Mouse (Mus musculus) MEL (cell line): ENCODE results near the gene Pfkm. TPM values are rescaled to one million over a fixed set of nuclear protein-coding genes. Genes with fewer than 3 reads are reported as not detected.
A peak's percentile ranks its signal among the peaks of the same experiment; 100 is the strongest.

Source experiments
- DNase-seq: peaks from one replicate; pipeline ENCODE4 v3.0.0; 2011; ENCODE audit warnings: low read depth, low spot score
- H3K27ac ChIP-seq: 2 replicates; pipeline ENCODE4 v1.5.1; 2012; ENCODE audit warnings: low read depth, mild to moderate bottlenecking, control low read depth, low read length, moderate library complexity; ENCODE audit not compliant: control insufficient read depth
- H3K27me3 ChIP-seq, 2 experiments: fragments of 150-350 bp in 1 of 2; sonication (generic) in 1 of 2; 2 replicates each; pipeline ENCODE4 v1.6.1; 2012; ENCODE audit warnings: low read length in 2 of 2, mild to moderate bottlenecking in 2 of 2, improper control_type of control experiment in 1 of 2, moderate library complexity in 1 of 2; ENCODE audit not compliant: insufficient read depth in 2 of 2, control insufficient read depth in 1 of 2
- H3K36me3 ChIP-seq, 2 experiments: 2 replicates each; pipeline ENCODE4 v1.6.1; 2012 to 2014; ENCODE audit warnings: low read length in 2 of 2, improper control_type of control experiment in 1 of 2, inconsistent platforms in 1 of 2, mild to moderate bottlenecking in 1 of 2; ENCODE audit not compliant: insufficient read depth in 2 of 2, control insufficient read depth in 1 of 2
- H3K4me1 ChIP-seq, 2 experiments: fragments of 150-350 bp in 1 of 2; sonication (generic) in 1 of 2; 2 replicates each; pipeline ENCODE4 v1.6.1; 2012; ENCODE audit warnings: low read length in 2 of 2, improper control_type of control experiment in 1 of 2, mild to moderate bottlenecking in 1 of 2; ENCODE audit not compliant: insufficient read depth in 2 of 2, control insufficient read depth in 1 of 2
- H3K4me3 ChIP-seq, 2 experiments: fragments of 150-350 bp in 1 of 2; sonication (generic) in 1 of 2; 2 replicates each; pipeline ENCODE4 v1.5.1; 2012; ENCODE audit warnings: low read depth in 2 of 2, low read length in 2 of 2, mild to moderate bottlenecking in 2 of 2, moderate library complexity in 2 of 2, control low read depth in 1 of 2, improper control_type of control experiment in 1 of 2; ENCODE audit not compliant: control insufficient read depth in 1 of 2, insufficient read depth in 1 of 2
- H3K79me2 ChIP-seq: 2 replicates; pipeline ENCODE4 v1.6.1; 2012; ENCODE audit warnings: mild to moderate bottlenecking, low read length, moderate library complexity; ENCODE audit not compliant: control insufficient read depth, poor library complexity, insufficient read depth
- H3K9ac ChIP-seq: 2 replicates; pipeline ENCODE4 v1.6.1; 2012; ENCODE audit warnings: low read depth, mild to moderate bottlenecking, control low read depth, low read length, moderate library complexity; ENCODE audit not compliant: control insufficient read depth, poor library complexity, severe bottlenecking
- H3K9me3 ChIP-seq: fragments of 150-350 bp; sonication (generic); replicated peaks from 2 replicates; pipeline ENCODE4 v1.6.1; 2012; ENCODE audit warnings: mild to moderate bottlenecking, low read length, improper control_type of control experiment, moderate library complexity; ENCODE audit not compliant: insufficient read depth
- CHD1 ChIP-seq: IDR thresholded peaks from 2 replicates; pipeline ENCODE4 v1.6.1; 2012; ENCODE audit warnings: low read depth, mild to moderate bottlenecking, inconsistent platforms, low read length, improper control_type of control experiment
- CHD2 ChIP-seq: IDR thresholded peaks from 2 replicates; pipeline ENCODE4 v1.6.1; 2011; ENCODE audit warnings: low read length, improper control_type of control experiment
- CTCF ChIP-seq, 3 experiments: IDR thresholded peaks in 2 of 3; conservative IDR thresholded peaks in 1 of 3; 2 replicates each; pipeline ENCODE4 v1.5.1; 2011 to 2012; ENCODE audit warnings: low read length in 3 of 3, low read depth in 2 of 3, mild to moderate bottlenecking in 2 of 3, improper control_type of control experiment in 1 of 3, inconsistent platforms in 1 of 3, mixed read lengths in 1 of 3, moderate library complexity in 1 of 3; ENCODE audit not compliant: control insufficient read depth in 1 of 3, insufficient read depth in 1 of 3, poor library complexity in 1 of 3, severe bottlenecking in 1 of 3
- ELF1 ChIP-seq: IDR thresholded peaks from 2 replicates; pipeline ENCODE4 v1.6.1; 2014; ENCODE audit warnings: low read depth, mild to moderate bottlenecking, inconsistent platforms, low read length, improper control_type of control experiment, moderate library complexity
- EP300 ChIP-seq, 2 experiments: IDR thresholded peaks; 2 replicates each; pipeline ENCODE4 v1.6.1; 2011; ENCODE audit warnings: improper control_type of control experiment in 2 of 2, low read length in 2 of 2, low read depth in 1 of 2, mild to moderate bottlenecking in 1 of 2
- GABPA ChIP-seq: IDR thresholded peaks from 2 replicates; pipeline ENCODE4 v1.6.1; 2012; ENCODE audit warnings: low read depth, mild to moderate bottlenecking, inconsistent platforms, low read length, improper control_type of control experiment, moderate library complexity
- GATA1 ChIP-seq: IDR thresholded peaks from 2 replicates; pipeline ENCODE4 v1.6.1; 2011; ENCODE audit warnings: low read depth, low read length, improper control_type of control experiment
- HCFC1 ChIP-seq: IDR thresholded peaks from 2 replicates; pipeline ENCODE4 v1.6.1; 2012; ENCODE audit warnings: low read depth, mild to moderate bottlenecking, inconsistent platforms, low read length, improper control_type of control experiment, moderate library complexity
- MAX ChIP-seq: IDR thresholded peaks from 2 replicates; pipeline ENCODE4 v1.6.1; 2011; ENCODE audit warnings: low read length, improper control_type of control experiment
- MAZ ChIP-seq: IDR thresholded peaks from 2 replicates; pipeline ENCODE4 v1.6.1; 2012; ENCODE audit warnings: low read depth, mild to moderate bottlenecking, inconsistent platforms, low read length, improper control_type of control experiment
- MXI1 ChIP-seq: IDR thresholded peaks from 2 replicates; pipeline ENCODE4 v1.6.1; 2011; ENCODE audit warnings: mild to moderate bottlenecking, low read depth, low read length, improper control_type of control experiment
- MYB ChIP-seq: IDR thresholded peaks from 2 replicates; pipeline ENCODE4 v1.6.1; 2011; ENCODE audit warnings: mild to moderate bottlenecking, low read depth, low read length, improper control_type of control experiment
- POLR2A ChIP-seq, 2 experiments: IDR thresholded peaks; 2 replicates each; pipeline ENCODE4 v1.6.1; 2011 to 2012; ENCODE audit warnings: low read length in 2 of 2, mild to moderate bottlenecking in 2 of 2, control low read depth in 1 of 2, improper control_type of control experiment in 1 of 2, low read depth in 1 of 2, moderate library complexity in 1 of 2; ENCODE audit not compliant: control insufficient read depth in 1 of 2, insufficient read depth in 1 of 2, poor library complexity in 1 of 2
- POLR2AphosphoS2 ChIP-seq: IDR thresholded peaks from 2 replicates; pipeline ENCODE4 v1.6.1; 2011; ENCODE audit warnings: low read length, improper control_type of control experiment
- POLR2AphosphoS5 ChIP-seq: IDR thresholded peaks from 2 replicates; pipeline ENCODE4 v1.6.1; 2012; ENCODE audit warnings: low read depth, borderline replicate concordance, mild to moderate bottlenecking, inconsistent platforms, low read length, moderate library complexity, mixed read lengths
- RCOR1 ChIP-seq: IDR thresholded peaks from 2 replicates; pipeline ENCODE4 v1.6.1; 2012; ENCODE audit warnings: low read depth, mild to moderate bottlenecking, inconsistent platforms, low read length, improper control_type of control experiment
- TBP ChIP-seq: IDR thresholded peaks from 2 replicates; pipeline ENCODE4 v1.8.0; 2011; ENCODE audit warnings: low read depth, low read length, improper control_type of control experiment
- USF2 ChIP-seq, 2 experiments: IDR thresholded peaks; 2 replicates each; pipeline ENCODE4 v1.6.1; 2011 to 2012; ENCODE audit warnings: improper control_type of control experiment in 2 of 2, low read length in 2 of 2, borderline replicate concordance in 1 of 2, inconsistent platforms in 1 of 2, low read depth in 1 of 2, mild to moderate bottlenecking in 1 of 2; ENCODE audit not compliant: insufficient read depth in 1 of 2
- ZKSCAN1 ChIP-seq: IDR thresholded peaks from 2 replicates; pipeline ENCODE4 v1.6.1; 2012; ENCODE audit warnings: low read depth, mild to moderate bottlenecking, inconsistent platforms, low read length, improper control_type of control experiment, moderate library complexity
- ZMIZ1 ChIP-seq: IDR thresholded peaks from 2 replicates; pipeline ENCODE4 v1.6.1; 2012; ENCODE audit warnings: low read depth, mild to moderate bottlenecking, inconsistent platforms, low read length, improper control_type of control experiment, moderate library complexity
- polyA plus RNA-seq, 2 experiments: library from polyadenylated mRNA; stranded (reverse) in 1 of 2; unstranded in 1 of 2; fragments of >175 nt in 1 of 2; fragments of >200 nt in 1 of 2; gene quantifications; 2 replicates each; pipeline versions ENCODE4 v1.2.1 to v1.2.4; 2012; ENCODE audit warnings: low replicate concordance in 2 of 2, low read depth in 1 of 2; ENCODE audit not compliant: insufficient read length in 2 of 2, insufficient read depth in 1 of 2, missing spikeins in 1 of 2
- total RNA-seq: library from RNA; depleted of rRNA; stranded (reverse); fragments of 300-350 nt; gene quantifications from 2 replicates; pipeline ENCODE4 v1.2.3, GENCODE M21; 2012

The Pfkm gene
- total and polyA plus RNA-seq, 3 experiments = 125 to 150 TPM; not detected in 1

- TF ChIP-seq USF2 (IDR thresholded peaks at IDR 0.05; ENCODE audit: borderline replicate concordance in 1 of 2, insufficient read depth in 1 of 2, low read depth in 1 of 2, low read length in 2 of 2) (no peak), MAZ (peak; percentile 9; the same call in 1 of the 2 replicates), POLR2AphosphoS5 (no peak)
These were observed 53.3 kb downstream of the Pfkm start (continued) for GRCm38 (mm10) chr15:98145559-98146181.

- Histone ChIP-seq H3K9ac (no peak overlapping the region), H3K4me3 (no peak overlapping the region), H3K9me3 (no peaks in the 10 kb centered on the region), H3K27me3 (peaks cover 0 to 1% of the 10 kb centered on the region in 2 experiments; a peak in 1 of 4 replicates), H3K27ac (no peak overlapping the region), H3K36me3 (peaks cover 0 to 6% of the 10 kb centered on the region in 2 experiments; a peak in 2 of 4 replicates), H3K4me1 (peaks cover 6 to 11% of the 10 kb centered on the region in 2 experiments; a peak in 3 of 4 replicates), H3K79me2 (peaks cover 9% of the 10 kb centered on the region)
- DNase-seq = no peak
- no peak for TF ChIP-seq CHD1
- TF ChIP-seq GATA1 = no peak
- TF ChIP-seq MAX = no peak
- TF ChIP-seq MAZ = no peak
These were observed 56.0 kb downstream of the Pfkm start for GRCm38 (mm10) chr15:98148356-98148755.

- no peak overlapping the region for H3K4me3 ChIP-seq
- no peak for DNase-seq
- H3K9ac ChIP-seq = no peak overlapping the region
- peaks cover 0 to 6% of the 10 kb centered on the region in 2 experiments; a peak in 2 of 4 replicates for H3K36me3 ChIP-seq
- H3K79me2 ChIP-seq = peaks cover 9% of the 10 kb centered on the region
- H3K4me1 ChIP-seq = peaks cover 6 to 12% of the 10 kb centered on the region in 2 experiments; a peak in 3 of 4 replicates
- TF ChIP-seq ELF1 (no peak), MXI1 (no peak), RCOR1 (no peak), TBP (no peak), CHD2 (no peak), EP300 (IDR thresholded peaks at IDR 0.05; ENCODE audit: low read depth in 1 of 2, low read length in 2 of 2) (no peak), ZKSCAN1 (no peak), GABPA (no peak), MYB (no peak), CTCF (IDR thresholded peaks at IDR 0.05 in 2 of 3, conservative IDR thresholded peaks at IDR 0.05 in 1 of 3; ENCODE audit: control insufficient read depth in 1 of 3, insufficient read depth in 1 of 3, low read depth in 2 of 3, low read length in 3 of 3, poor library complexity in 1 of 3, severe bottlenecking in 1 of 3) (no peak), POLR2AphosphoS5 (no peak), POLR2AphosphoS2 (no peak), HCFC1 (no peak), ZMIZ1 (no peak), POLR2A (IDR thresholded peaks at IDR 0.05; ENCODE audit: control insufficient read depth in 1 of 2, insufficient read depth in 1 of 2, low read depth in 1 of 2, low read length in 2 of 2, poor library complexity in 1 of 2) (no peak)
- no peak overlapping the region for H3K27ac ChIP-seq
- no peaks in the 10 kb centered on the region for H3K9me3 ChIP-seq
- H3K27me3 ChIP-seq = peaks cover 0 to 1% of the 10 kb centered on the region in 2 experiments; a peak in 1 of 4 replicates
These were observed 56.8 kb downstream of the Pfkm start for GRCm38 (mm10) chr15:98149166-98149602.
